Mouse (Mus musculus) CH12.LX (cell line): ENCODE measurements at regions not wholly inside any gene's neighbourhood (a gene's known extent, or its start where the extent isn't known, plus 50 kb on each side); places are given as distances from the start of the nearest gene placed in this dataset.

ENCODE experiments used
- CTCF ChIP-seq, 2 experiments: IDR thresholded peaks in 1 of 2; conservative IDR thresholded peaks in 1 of 2; 2 replicates each; pipeline ENCODE4 v1.5.1; 2011 to 2012; ENCODE audit warnings: low read depth in 2 of 2, low read length in 2 of 2, improper control_type of control experiment in 1 of 2, inconsistent platforms in 1 of 2, mild to moderate bottlenecking in 1 of 2, moderate library complexity in 1 of 2
- NELFE ChIP-seq: IDR thresholded peaks from 2 replicates; pipeline ENCODE4 v1.6.1; 2011; ENCODE audit warnings: low read depth, low read length, improper control_type of control experiment
- TBP ChIP-seq: conservative IDR thresholded peaks from 2 replicates; pipeline ENCODE4 v1.6.1; 2011; ENCODE audit warnings: low read depth, low read length, improper control_type of control experiment
- UBTF ChIP-seq: IDR thresholded peaks from 2 replicates; pipeline ENCODE4 v1.6.1; 2012; ENCODE audit warnings: low read depth, mild to moderate bottlenecking, inconsistent platforms, low read length, improper control_type of control experiment, moderate library complexity
- USF2 ChIP-seq: conservative IDR thresholded peaks from 2 replicates; pipeline ENCODE4 v1.6.1; 2011; ENCODE audit warnings: low read depth, low read length, improper control_type of control experiment

GRCm38 (mm10) chr3:119875061-119875460, 90.8 kb upstream of the Ptbp2 start:
- TF ChIP-seq NELFE, result no peak
- TF ChIP-seq TBP, result no peak
- TF ChIP-seq UBTF, result no peak
- TF ChIP-seq USF2, result no peak
- TF ChIP-seq CTCF (conservative IDR thresholded peaks at IDR 0.05 in 1 of 2, IDR thresholded peaks at IDR 0.05 in 1 of 2; ENCODE audit: low read depth in 2 of 2, low read length in 2 of 2), result no peak
